Mouse (Mus musculus) forebrain, embryonic 11.5 days (tissue): ENCODE measurements around the gene Rsad1. TPM values are rescaled to one million over a fixed set of nuclear protein-coding genes. Genes with fewer than 3 reads are reported as not detected.
A peak's percentile ranks its signal among the peaks of the same experiment; 100 is the strongest.

Source experiments
- ATAC-seq: fragments of 200-750 bp; cut with Nextera tagmentation; replicated peaks from 2 replicates; pipeline ENCODE4 v1.8.0; 2017; ENCODE audit warnings: moderate TSS enrichment; ENCODE audit not compliant: low FRiP score
- DNase-seq: peaks from one replicate; pipeline ENCODE4 v3.0.0-alpha.2; 2017; ENCODE audit warnings: low spot score
- H3K27ac ChIP-seq: fragments of 300-500 bp; sonication (generic); 2 replicates; pipeline ENCODE4 v1.5.1; 2014; ENCODE audit warnings: low read depth, low read length
- H3K27me3 ChIP-seq: fragments of 300-500 bp; sonication (generic); 2 replicates; pipeline ENCODE4 v1.6.1; 2014; ENCODE audit warnings: mild to moderate bottlenecking, low read length, mixed read lengths; ENCODE audit not compliant: control insufficient read depth, insufficient read depth
- H3K36me3 ChIP-seq: fragments of 300-500 bp; sonication (generic); 2 replicates; pipeline ENCODE4 v1.6.1; 2014; ENCODE audit warnings: mild to moderate bottlenecking, low read length, moderate library complexity, mixed read lengths; ENCODE audit not compliant: control insufficient read depth, insufficient read depth
- H3K4me1 ChIP-seq: fragments of 300-500 bp; sonication (generic); replicated peaks from 2 replicates; pipeline ENCODE4 v1.6.1; 2014; ENCODE audit warnings: low read length, mixed read lengths; ENCODE audit not compliant: control insufficient read depth, insufficient read depth
- H3K4me2 ChIP-seq: fragments of 300-500 bp; sonication (generic); 2 replicates; pipeline ENCODE4 v1.6.1; 2014; ENCODE audit warnings: low read depth, mild to moderate bottlenecking, low read length, moderate library complexity, mixed read lengths; ENCODE audit not compliant: severe bottlenecking
- H3K4me3 ChIP-seq: fragments of 300-500 bp; sonication (generic); 2 replicates; pipeline ENCODE4 v1.5.1; 2014; ENCODE audit warnings: low read depth, low read length
- H3K9ac ChIP-seq: fragments of 300-500 bp; sonication (generic); 2 replicates; pipeline ENCODE4 v1.6.1; 2014; ENCODE audit warnings: low read length
- H3K9me3 ChIP-seq: fragments of 300-500 bp; sonication (generic); 2 replicates; pipeline ENCODE4 v1.6.1; 2016; ENCODE audit warnings: low read length, mixed read lengths; ENCODE audit not compliant: control insufficient read depth
- WGBS: fragments of 180-500 bp; shearing (Covaris S2); extraction: QIAGEN DNeasy Blood & Tissue Kit; methylation state at CpG from one replicate; pipeline ENCODE4 v1.1.7; 2014; 5-methylcytosine and 5-hydroxymethylcytosine counted together
- polyA plus RNA-seq: library from polyadenylated mRNA; unstranded; fragments of >200 nt; fragmentation: Nextera tagmentation; extraction: Ambion mirVana; gene quantifications from 2 replicates; pipeline ENCODE4 v1.2.1, GENCODE M21; 2014

Rsad1 gene
- polyA plus RNA-seq, 1 experiment from 2014 or later: 3.7 TPM

DNA sequence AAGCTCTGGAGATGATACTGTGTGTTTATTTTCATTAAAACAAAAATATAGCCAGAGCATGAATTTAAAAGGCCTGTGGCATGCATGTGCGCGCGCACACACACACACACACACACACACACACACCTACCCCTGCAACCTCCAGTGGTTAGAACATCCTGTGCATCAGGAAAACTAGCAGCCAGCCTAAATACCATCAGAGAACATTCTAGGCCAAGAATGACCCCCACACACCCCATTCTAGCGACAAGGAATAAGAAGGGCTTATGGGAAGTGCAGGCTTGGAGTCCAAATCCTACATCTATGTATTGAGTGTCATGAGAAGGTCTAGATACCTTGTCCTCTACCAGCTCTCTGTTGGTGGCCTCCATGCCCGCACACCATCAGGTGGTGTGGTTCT lies 14.3 kb upstream of the Rsad1 start:
- H3K27ac ChIP-seq: no peak overlapping the region
- H3K36me3 ChIP-seq: no peaks in the 10 kb centered on the region
- DNase-seq: no peak
- no peak overlapping the region for H3K4me2 ChIP-seq
- H3K4me3 ChIP-seq: no peak overlapping the region
- WGBS: 90% methylated on average over 5 of the region's 5 CpGs
- 0 out of 2 replicates have a peak, but pooled peaks cover 1% of the 10 kb centered on the region for H3K4me1 ChIP-seq
- no peaks in the 10 kb centered on the region for H3K9me3 ChIP-seq
- ATAC-seq: no peak
- H3K27me3 ChIP-seq: peaks cover 13% of the 10 kb centered on the region
- no peak overlapping the region for H3K9ac ChIP-seq

DNA sequence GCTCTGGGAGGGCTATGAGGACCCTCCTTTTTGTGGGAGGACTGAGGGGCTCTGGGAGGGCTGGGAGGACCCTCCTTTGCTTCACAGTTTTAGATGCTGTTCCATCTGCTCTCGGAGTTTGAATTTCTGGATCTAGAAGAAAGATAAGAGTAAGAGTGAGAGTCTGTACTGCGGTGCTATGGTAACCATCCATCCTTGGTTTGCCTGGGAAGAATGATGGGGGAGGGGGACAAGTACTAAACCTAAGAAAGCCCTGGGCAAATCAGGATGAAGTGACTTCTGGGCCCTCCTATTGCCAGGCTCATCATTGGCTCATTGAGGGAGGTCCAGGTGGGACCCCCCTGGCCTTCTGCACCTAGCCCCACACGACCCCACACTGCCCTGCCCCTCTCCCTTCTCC lies 9.2 kb upstream of the Rsad1 start:
- no peak overlapping the region for H3K9ac ChIP-seq
- no peak for DNase-seq
- no peaks in the 10 kb centered on the region for H3K9me3 ChIP-seq
- no peak for ATAC-seq
- WGBS: 69% methylated on average over 3 of the region's 3 CpGs
- no peaks in the 10 kb centered on the region for H3K27me3 ChIP-seq
- H3K4me3 ChIP-seq: no peak overlapping the region
- no peak overlapping the region for H3K4me2 ChIP-seq
- no peak overlapping the region for H3K27ac ChIP-seq
- no peaks in the 10 kb centered on the region for H3K36me3 ChIP-seq
- H3K4me1 ChIP-seq: no peaks in the 10 kb centered on the region

DNA sequence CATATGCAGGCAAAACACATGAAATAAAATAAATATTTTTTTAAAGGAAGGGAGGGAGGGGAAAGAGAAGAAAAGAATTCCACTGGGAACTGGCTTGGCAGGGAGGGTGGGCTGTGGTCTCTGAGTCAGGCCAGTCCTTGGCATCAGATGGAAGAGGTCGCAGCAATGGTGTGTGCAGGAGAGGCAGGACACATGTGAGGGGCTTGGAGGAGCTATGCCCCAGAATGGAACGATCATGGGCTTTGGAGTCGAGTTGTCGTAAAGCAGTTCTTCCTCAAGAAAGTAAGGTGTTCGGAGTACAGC lies 1.3 kb upstream of the Rsad1 start:
- Histone ChIP-seq H3K4me3 (no peak overlapping the region), H3K9me3 (no peaks in the 10 kb centered on the region), H3K27ac (no peak overlapping the region), H3K4me1 (peaks cover 4% of the 10 kb centered on the region; the same call in 1 of the 2 replicates), H3K4me2 (no peak overlapping the region), H3K27me3 (no peaks in the 10 kb centered on the region), H3K9ac (no peak overlapping the region), H3K36me3 (no peaks in the 10 kb centered on the region)
- DNase-seq (no peak), ATAC-seq (no peak)
- WGBS: 91% methylated on average over 5 of the region's 5 CpGs

DNA sequence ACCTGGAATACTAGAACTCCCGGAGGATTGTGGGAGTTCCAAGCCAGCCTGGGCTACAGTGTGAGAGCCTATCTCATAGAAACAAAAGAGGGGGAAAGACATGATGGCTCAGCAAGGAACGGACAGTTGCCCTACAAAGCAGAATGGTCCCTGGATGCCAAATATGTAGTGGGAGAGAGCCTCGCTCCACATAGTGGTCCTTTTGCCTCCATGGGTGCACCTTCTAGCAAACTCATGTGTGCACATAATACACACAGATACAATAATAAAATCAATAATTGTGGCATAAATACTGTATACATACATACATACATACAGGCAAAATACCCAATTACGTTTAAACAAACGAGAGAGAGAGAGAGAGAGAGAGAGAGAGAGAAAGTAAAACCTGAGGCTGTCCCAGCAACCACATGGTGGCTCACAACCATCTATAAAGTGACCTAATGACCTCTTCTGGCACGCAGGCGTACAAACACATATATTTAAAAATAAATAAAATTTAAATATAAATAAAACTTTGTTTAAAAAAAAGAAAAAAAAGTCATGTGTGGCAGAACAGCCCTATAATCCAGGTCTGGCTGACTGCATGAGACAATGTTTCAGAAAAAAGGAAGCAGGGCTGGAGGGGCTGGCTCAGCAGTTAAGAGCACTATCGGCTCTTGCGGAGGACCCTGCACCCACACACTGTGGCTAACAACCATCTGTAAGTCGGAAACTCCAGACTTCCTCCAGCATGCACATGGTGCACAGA lies 811 bp upstream of the Rsad1 start:
- DNase-seq (no peak), ATAC-seq (no peak)
- Histone ChIP-seq H3K4me2 (no peak overlapping the region), H3K4me3 (no peak overlapping the region), H3K9me3 (no peaks in the 10 kb centered on the region), H3K27me3 (no peaks in the 10 kb centered on the region), H3K27ac (no peak overlapping the region), H3K36me3 (no peaks in the 10 kb centered on the region), H3K4me1 (peaks cover 4% of the 10 kb centered on the region; the same call in 1 of the 2 replicates), H3K9ac (no peak overlapping the region; the same call in 1 of the 2 replicates)
- WGBS: 77% methylated on average over 10 of the region's 10 CpGs

DNA sequence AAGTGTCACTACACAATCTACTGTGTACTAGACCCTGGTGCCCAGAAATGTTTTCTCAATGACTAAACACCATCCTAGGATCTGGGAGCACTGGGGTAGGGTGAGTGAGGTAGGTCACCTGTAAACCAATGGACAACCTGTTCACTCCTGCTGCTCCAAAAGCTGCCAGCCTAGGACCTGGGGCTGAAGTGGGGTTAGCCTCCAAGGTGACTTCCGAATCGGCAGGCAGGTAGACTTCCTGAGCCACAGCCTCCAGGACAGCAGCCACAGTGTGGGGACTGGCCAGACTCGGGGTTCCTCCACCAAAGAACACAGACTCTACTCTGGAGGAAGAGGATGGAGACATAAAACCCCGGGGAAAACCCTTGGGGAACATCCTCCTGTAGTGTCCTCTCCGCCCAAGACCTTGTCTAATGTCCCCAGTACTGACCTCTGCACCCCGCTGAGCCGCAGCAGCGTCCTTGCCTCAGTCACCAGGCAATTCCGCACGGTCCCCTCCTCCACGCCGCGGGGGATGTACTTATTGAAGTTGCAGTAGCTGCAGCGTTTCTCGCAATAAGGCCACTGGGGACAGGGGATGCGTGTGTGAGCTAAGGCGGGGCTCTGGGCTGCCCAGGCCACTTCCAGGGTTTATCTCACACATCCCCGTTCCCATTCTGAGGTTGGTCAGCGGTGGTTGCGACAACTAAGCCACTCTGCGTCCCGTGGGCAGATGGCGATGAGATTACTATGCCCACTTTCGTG lies 842 bp downstream of the Rsad1 start:
- H3K4me3 ChIP-seq: peak overlapping the region; percentile 54
- peak overlapping the region; percentile 85 for H3K4me2 ChIP-seq
- ATAC-seq (0 out of 2 replicates have a peak, but pooled peaks have one; percentile 28), DNase-seq (peak; percentile 67)
- H3K9me3 ChIP-seq: no peaks in the 10 kb centered on the region
- H3K27ac ChIP-seq: no peak overlapping the region
- peaks cover 4% of the 10 kb centered on the region; the same call in 1 of the 2 replicates for H3K4me1 ChIP-seq
- H3K36me3 ChIP-seq: no peaks in the 10 kb centered on the region
- H3K27me3 ChIP-seq: no peaks in the 10 kb centered on the region
- 16% methylated on average over 24 of the region's 24 CpGs for WGBS
- H3K9ac ChIP-seq: peak overlapping the region; percentile 77

DNA sequence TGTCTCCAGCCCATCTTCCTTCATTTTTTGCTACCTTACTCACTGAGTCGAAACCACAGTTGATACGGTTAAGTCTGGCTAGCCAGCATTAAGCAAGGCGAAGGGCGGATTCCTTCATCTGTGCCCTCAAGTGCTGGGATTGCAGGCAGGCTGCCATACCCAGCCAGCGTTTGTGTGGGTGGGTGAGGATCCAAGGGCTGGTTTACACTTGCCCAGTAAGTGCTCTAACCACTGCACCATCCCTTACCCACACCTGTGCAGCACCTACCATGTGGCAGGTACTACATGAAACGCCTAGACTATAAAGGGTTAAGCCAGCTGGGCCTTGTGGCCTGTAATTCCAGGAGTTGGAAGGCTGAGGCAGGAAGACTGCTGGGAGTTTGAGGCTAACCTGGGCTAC lies 1.8 kb downstream of the Rsad1 start:
- H3K4me2 ChIP-seq: no peak overlapping the region
- peaks cover 4% of the 10 kb centered on the region; the same call in 1 of the 2 replicates for H3K4me1 ChIP-seq
- no peak overlapping the region for H3K9ac ChIP-seq
- WGBS: 94% methylated on average over 6 of the region's 6 CpGs
- DNase-seq: no peak
- H3K27me3 ChIP-seq: no peaks in the 10 kb centered on the region
- H3K36me3 ChIP-seq: no peaks in the 10 kb centered on the region
- no peaks in the 10 kb centered on the region for H3K9me3 ChIP-seq
- no peak for ATAC-seq
- H3K27ac ChIP-seq: no peak overlapping the region
- no peak overlapping the region for H3K4me3 ChIP-seq

DNA sequence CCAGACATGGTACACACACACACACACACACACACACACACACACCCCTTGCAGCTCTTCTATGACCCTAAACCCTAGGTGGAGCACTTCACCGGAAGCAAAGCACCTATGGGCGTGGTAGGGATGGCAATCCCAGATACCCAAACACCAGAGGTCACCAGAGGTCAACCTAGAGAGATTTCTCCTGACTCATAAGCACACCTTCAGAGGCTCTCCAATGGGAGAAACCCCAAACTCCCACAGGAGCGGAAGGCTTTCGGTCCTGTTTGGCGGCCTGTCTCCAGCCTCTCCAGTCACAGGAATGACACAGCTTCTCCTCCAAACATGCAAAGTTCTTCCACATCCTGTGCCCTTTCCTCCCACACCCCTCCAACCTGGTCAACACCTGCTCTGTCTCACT lies 2.7 kb downstream of the Rsad1 start:
- no peak for DNase-seq
- WGBS: 95% methylated on average over 5 of the region's 5 CpGs
- Histone ChIP-seq H3K27me3 (no peaks in the 10 kb centered on the region), H3K4me3 (no peak overlapping the region), H3K9me3 (no peaks in the 10 kb centered on the region), H3K4me2 (no peak overlapping the region), H3K36me3 (no peaks in the 10 kb centered on the region), H3K27ac (no peak overlapping the region), H3K4me1 (peaks cover 4% of the 10 kb centered on the region; the same call in 1 of the 2 replicates), H3K9ac (no peak overlapping the region)
- no peak for ATAC-seq

DNA sequence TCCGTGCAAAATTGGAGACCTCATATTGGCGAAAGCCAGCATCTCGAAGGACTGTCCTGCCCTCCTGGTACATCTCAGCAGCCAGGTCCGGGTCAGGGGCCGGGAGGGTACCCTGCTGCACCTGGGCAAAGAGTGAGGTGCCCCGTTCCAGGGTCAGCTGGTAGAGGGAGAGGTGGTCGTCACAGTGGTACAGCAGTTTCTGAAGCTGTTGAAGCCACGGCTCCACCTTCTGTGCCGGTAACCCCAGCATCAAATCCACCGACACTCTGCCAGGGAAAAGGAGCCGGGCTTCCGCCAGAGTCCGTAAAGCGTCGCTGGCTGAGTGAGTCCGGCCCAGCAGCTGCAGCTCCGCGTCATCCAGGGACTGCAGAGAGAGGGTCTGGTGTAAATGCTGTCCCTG lies 4.6 kb downstream of the Rsad1 start:
- Histone ChIP-seq H3K9ac (no peak overlapping the region), H3K4me3 (no peak overlapping the region)
- no peak for DNase-seq

More for the DNA sequence above, 4.6 kb downstream of the Rsad1 start:
- Histone ChIP-seq H3K9me3 (no peaks in the 10 kb centered on the region), H3K4me2 (no peak overlapping the region), H3K27me3 (no peaks in the 10 kb centered on the region), H3K4me1 (peaks cover 4% of the 10 kb centered on the region; the same call in 1 of the 2 replicates), H3K36me3 (no peaks in the 10 kb centered on the region), H3K27ac (no peak overlapping the region)
- no peak for ATAC-seq
- WGBS: 60% methylated on average over 18 of the region's 18 CpGs
